Mouse (Mus musculus) right cerebral cortex, adult 18-20 months (tissue): Measurements from ENCODE around the gene Fhl2.

ENCODE experiments used
- DNase-seq: peaks from one replicate; pipeline ENCODE4 v3.0.0; 2022; ENCODE audit warnings: mixed read lengths

The Fhl2 gene

GRCm38 (mm10) chr1:43094206-43094605, 102.6 kb downstream of the Fhl2 start:
- DNase-seq = no peak

- DNase-seq = peak; percentile 72
These were observed 104.4 kb downstream of the Fhl2 start for GRCm38 (mm10) chr1:43092056-43093015.

DNA sequence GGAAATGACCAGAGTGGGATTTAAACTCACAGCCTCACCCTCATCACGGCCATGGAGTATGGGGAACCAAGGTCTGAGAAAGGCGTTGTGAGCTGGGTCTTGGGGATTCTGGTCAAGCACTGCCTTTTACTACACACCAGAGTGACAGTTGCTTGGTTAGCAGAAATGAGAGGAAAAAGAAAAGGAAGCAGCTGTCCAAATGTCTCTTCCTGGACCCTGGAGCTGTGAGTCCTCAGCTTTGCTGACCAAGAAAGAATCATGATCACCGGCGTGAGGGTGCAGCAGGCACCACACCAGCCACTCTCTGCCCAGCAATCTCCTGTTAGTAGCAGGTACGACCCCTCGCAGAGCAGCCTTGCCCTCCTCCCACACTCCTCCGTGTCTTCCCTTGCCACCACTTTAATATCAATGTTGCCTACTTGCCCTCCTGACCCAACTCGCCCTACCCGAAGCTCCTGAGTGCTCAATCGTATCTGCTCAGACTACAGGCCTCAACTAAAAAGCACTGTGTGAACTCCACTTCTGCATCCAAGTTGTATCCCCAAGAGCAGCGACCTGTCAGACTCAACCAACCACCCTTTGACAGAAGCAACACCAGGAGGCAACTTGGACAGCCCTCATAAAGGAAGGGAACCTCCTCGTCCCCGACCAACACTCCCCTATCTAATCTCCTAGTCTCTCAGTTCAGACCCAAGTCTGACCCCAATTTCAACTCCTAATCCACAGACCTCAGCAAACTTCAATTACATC, 105.3 kb downstream of the Fhl2 start:
- DNase-seq = no peak

- DNase-seq = no peak
These were observed 106.4 kb downstream of the Fhl2 start for GRCm38 (mm10) chr1:43090418-43090817.

DNA sequence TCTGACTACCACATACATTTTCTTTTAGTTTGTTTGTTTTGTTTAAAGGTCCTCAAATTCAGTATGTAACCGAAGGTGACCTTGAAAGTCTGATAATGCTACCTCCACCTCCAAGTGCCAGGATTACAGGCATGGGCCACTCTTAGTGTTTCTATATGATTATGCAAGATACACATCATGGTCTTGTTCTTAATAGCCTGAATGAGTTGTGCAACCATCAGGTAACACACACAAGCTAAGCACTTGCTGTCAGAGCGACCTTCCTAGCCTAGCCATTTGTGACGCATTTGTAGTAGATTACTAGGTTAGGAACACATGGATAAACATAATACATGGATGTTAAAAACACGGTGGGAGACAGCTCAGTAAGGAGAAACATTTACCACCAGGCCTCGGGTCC, 113.8 kb downstream of the Fhl2 start:
- no peak for DNase-seq

DNA sequence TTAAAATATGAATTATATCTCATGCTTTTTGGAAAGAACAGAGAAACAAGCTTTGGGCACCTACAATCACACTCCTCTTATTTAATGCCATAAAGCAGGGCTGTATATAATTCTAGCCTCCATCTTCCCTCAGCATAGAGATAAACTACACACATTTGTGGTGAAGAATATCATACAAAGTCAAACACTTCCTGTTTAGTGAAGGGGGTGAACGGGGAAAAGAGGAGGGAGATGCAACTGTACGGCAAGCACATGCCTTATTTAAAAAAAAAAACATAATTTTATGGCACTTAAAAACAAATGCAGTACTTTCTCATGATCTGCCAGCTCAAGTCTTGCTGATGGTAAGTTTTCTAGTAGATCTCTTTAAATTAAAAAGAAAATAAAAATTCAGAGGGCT, 118.7 kb downstream of the Fhl2 start:
- DNase-seq = no peak

DNA sequence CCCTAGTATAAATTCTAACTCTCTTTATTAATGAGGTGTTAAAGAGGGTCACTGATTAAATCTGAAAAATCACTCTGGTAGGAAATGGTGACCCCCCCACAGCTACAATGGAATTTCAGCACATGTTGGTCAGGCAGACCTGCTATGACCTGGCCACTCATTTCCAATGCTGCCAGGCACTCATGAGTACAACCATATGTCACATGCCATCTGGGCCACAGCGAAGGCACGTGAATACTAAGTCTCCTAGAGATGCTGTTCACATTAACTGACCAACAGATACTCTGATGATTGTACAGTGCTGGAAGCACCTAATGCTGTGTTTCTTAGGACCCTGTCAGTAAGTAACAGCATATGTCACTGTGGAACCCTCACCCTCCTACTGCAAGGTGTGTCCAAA, 122.0 kb downstream of the Fhl2 start:
- DNase-seq = no peak
